Mouse (Mus musculus) left cerebral cortex, postnatal 36 days (tissue): ENCODE measurements around the gene Adcy9. TPM values are rescaled to one million over a fixed set of nuclear protein-coding genes. Genes with fewer than 3 reads are reported as not detected.
A peak's percentile ranks its signal among the peaks of the same experiment; 100 is the strongest.

Source experiments
- DNase-seq, 2 experiments: peaks; one replicate each; pipeline ENCODE4 v3.0.0; 2021 to 2022; ENCODE audit warnings: low spot score in 2 of 2, mixed read lengths in 1 of 2
- intact Hi-C: fragments of 180-260 bp; cut with DNase I; formaldehyde crosslinking; loops from one replicate; pipeline ENCODE4 v1.15.1; 2025
- total RNA-seq, 2 experiments: library from RNA; stranded (reverse); gene quantifications; 2 replicates each; pipeline ENCODE4 v1.2.3; 2021

Gene Adcy9
- total RNA-seq, 2 experiments from 2014 or later, result 72.5 to 78.6 TPM

DNA sequence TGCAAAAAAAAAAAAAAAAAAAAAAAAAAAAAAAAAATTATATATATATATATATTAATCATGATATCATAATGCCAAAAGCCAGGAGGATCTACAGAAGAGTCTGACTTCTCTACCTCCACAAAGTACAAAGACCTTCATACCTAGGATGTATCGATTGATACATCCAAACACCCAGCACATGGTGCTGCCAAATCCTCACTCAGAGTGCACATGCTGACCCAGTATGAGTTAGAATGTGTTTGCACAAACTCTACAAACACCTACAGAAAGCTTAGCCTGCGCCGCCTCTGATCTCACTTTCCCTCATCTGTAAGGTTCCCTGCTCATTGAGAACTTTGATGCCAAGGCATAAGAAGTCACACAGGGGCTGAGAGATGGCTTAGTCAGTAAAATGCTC, 2.7 kb upstream of the Adcy9 start:
- intact Hi-C loops, result no loop called here
- no peak for DNase-seq

GRCm38 (mm10) chr16:4419546-4420297, 576 bp downstream of the Adcy9 start:
- intact Hi-C loops, result loop anchor here (2.0 to 10.0 kb wide), 4 partner anchors 38 to 125 kb away; partner anchors contain the start of gene Srl
- no peak for DNase-seq

- intact Hi-C loops, result loop anchor here (2.0 to 10.0 kb wide), 4 partner anchors 38 to 126 kb away; partner anchors contain the start of gene Srl
- DNase-seq, result peak; percentile 42 to 47
Measured at GRCm38 (mm10) chr16:4418776-4419545, 1.3 kb downstream of the Adcy9 start.

GRCm38 (mm10) chr16:4418072-4418471, 2.2 kb downstream of the Adcy9 start:
- intact Hi-C loops, result loop anchor here (2.0 to 10.0 kb wide), 4 partner anchors 39 to 127 kb away; partner anchors contain the start of gene Srl
- DNase-seq, result peak in 1 of 2 experiments; percentile 34

DNA sequence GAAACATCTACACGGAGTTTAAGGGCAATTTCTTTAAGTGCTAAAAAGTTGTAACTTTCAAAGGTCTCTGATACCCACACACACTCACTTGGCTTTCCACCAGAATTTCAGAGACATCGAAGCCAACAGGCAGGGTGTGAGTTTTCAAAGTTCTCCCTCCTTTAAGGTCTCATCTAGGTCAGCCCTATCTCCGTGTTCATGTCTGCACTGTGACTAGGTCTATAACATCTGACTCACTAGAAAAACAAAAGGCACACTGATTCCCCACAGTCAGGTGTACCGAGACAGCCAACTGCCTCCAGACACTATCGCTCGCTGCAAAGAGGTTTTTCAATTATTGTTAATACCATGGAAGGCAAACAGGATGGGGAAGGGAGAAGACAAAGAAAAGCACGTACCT, 2.8 kb downstream of the Adcy9 start:
- DNase-seq, result no peak
- intact Hi-C loops, result loop anchor here (5.0 to 10.0 kb wide), 2 partner anchors 40 to 127 kb away; partner anchors contain the start of gene Srl

- no peak for DNase-seq
- intact Hi-C loops, result loop anchor here (5.0 to 10.0 kb wide), 2 partner anchors 42 to 130 kb away; partner anchors contain the start of gene Srl
Measured at GRCm38 (mm10) chr16:4414881-4415585, 5.3 kb downstream of the Adcy9 start.

DNA sequence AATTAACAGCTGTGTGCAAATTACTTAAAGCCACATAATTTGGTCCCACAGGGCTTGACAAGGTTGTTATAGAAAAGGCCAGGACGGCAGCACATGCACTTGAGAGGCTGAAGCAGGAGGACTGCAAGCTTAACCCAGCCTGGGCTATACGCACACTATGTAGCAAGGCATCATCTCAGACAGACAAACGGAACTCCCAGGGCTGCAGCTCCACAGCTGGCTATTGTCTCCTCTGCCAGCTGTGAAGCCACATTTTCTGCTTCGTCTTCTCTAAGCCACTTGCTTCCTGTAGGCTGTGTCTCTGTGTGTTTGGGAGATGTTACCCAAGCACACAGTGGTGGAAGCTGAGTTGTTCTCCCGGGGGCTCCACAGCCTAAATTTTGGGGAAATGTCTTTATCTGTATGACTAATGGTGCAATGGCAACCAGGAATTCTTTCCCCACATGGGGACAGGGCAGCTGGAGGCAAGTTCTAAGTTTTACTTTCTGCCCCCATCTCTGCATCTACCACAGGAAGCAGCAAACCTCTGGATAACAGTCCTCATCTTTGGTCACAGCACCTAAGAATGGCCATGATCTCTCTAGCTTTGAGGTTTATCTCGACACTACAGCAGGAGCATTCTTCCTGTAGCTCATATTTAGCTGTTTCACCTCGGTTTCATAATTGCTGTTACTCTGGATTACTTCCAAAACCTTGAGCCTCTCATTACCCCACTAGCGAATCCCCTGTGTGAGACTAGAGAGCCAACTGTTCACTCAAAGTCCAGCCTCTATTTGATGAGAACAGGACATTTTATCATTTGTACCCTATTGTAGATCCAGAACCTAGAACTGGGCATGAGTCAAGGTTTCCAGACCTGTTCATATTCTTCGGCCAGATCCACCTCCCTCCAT, 6.1 kb downstream of the Adcy9 start:
- intact Hi-C loops, result loop anchor here (10.0 kb wide), 1 partner anchor 131 kb away; the partner anchor contains the start of gene Srl
- no peak for DNase-seq

DNA sequence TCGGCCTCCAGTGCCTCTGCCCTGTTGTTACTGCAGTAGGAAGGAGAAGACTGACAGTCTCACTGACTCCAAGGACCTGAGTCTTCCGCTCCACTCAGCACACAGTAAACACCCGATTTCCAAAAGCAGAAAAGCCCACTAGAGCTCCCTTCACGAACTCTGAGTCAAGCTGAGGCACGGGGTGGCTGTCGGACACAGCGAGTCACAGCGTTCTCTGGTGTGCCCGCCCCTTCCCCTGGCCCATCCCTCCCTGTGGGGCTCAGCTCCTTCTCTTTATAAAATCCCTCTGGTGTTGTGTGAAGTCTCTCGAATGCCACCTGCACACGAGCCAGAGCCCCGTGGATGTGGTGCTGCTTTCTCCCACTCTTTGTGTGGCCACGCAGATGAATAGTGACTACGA, 7.0 kb downstream of the Adcy9 start:
- DNase-seq, result no peak
- intact Hi-C loops, result loop anchor here (10.0 kb wide), 1 partner anchor 132 kb away; the partner anchor contains the start of gene Srl

- intact Hi-C loops, result loop anchor here (10.0 kb wide), 1 partner anchor 133 kb away; the partner anchor contains the start of gene Srl
- no peak for DNase-seq
Measured at GRCm38 (mm10) chr16:4412298-4412697, 8.0 kb downstream of the Adcy9 start.

DNA sequence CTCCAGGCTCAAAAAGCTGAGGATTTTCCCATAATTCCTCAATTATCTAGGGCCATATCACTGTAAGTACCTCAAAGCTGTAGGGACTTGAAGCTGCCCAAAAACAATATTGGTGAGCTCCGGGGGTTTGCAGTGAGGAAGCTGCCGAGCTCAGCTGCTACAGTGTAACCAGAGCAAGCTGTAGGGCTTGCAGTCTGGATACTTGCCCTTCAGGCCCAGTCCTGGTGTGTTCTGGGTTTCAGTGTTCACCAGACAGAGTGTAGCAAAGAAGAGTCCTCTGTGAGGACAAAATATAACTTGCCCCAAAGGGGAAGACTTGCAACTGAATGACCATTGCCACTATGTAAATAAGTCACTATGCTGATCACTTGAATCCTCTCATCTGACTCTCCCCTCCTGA, 9.0 kb downstream of the Adcy9 start:
- no peak for DNase-seq
- intact Hi-C loops, result loop anchor here (10.0 kb wide), 1 partner anchor 134 kb away; the partner anchor contains the start of gene Srl

GRCm38 (mm10) chr16:4407536-4407935, 12.8 kb downstream of the Adcy9 start:
- no peak for DNase-seq
- intact Hi-C loops, result no loop called here

GRCm38 (mm10) chr16:4406706-4407105, 13.6 kb downstream of the Adcy9 start:
- intact Hi-C loops, result no loop called here
- DNase-seq, result no peak

GRCm38 (mm10) chr16:4406047-4406586, 14.2 kb downstream of the Adcy9 start:
- intact Hi-C loops, result no loop called here
- DNase-seq, result no peak

GRCm38 (mm10) chr16:4404933-4405761, 15.2 kb downstream of the Adcy9 start:
- intact Hi-C loops, result no loop called here
- DNase-seq, result no peak

DNA sequence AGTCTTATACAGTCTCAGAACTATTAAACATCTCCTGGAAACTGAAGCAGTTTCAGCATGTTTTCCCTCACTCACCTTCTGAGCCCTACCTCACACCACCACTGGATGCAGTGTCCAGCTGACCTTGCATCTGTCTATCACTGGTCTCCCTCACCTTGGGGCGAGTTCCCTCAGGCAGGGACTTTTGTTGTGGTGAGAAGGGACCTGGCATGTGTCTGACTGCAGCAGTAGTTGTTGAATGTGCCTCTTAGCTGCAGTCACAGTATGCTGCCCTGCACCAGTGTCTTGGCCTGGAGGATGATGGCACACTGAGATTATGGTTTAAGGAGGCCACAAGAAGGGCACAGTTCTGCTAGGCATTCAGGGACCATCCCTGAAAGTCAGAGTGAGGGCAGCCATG, 19.2 kb downstream of the Adcy9 start:
- intact Hi-C loops, result no loop called here
- DNase-seq, result no peak

GRCm38 (mm10) chr16:4399471-4400223, 20.7 kb downstream of the Adcy9 start:
- intact Hi-C loops, result no loop called here

DNA sequence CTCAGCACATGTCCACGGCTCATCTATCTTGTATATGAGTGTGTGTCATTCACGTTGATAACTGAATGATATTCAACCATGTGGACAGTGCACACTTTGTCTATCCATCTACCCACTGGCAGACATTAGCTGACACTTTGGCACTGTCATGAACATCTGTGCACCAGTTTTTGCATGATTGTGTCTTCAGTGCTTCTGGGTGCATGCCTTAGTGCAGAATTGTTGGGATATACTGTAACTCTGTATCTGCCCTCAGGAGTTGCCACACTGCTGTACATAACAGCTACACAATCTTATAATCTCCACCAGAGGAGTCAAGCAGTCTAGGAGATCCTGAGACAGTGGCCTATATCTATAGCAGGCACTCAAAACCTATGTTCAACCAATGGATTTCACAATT, 21.5 kb downstream of the Adcy9 start:
- intact Hi-C loops, result no loop called here
- DNase-seq, result no peak

More at GRCm38 (mm10) chr16:4399471-4400223, 20.7 kb downstream of the Adcy9 start:
- no peak for DNase-seq
